Mouse (Mus musculus) adrenal gland, adult 2 months (tissue): Measurements from ENCODE around the gene Ostm1. TPM values are rescaled to one million over a fixed set of nuclear protein-coding genes. Genes with fewer than 3 reads are reported as not detected.
A peak's percentile ranks its signal among the peaks of the same experiment; 100 is the strongest.

Experiments
- DNase-seq: peaks from one replicate; pipeline ENCODE4 v3.0.0; 2021
- polyA plus RNA-seq: library from polyadenylated mRNA; depleted of rRNA; stranded (reverse); fragments of >200 nt; gene quantifications from 2 replicates; pipeline ENCODE4 v1.2.3, GENCODE M21; 2012
- total RNA-seq, 2 experiments: library from RNA; stranded (reverse); gene quantifications; 2 replicates each; pipeline ENCODE4 v1.2.3; 2021

Gene Ostm1
- total and polyA plus RNA-seq, 3 experiments: 22.9 to 34.0 (median 29.7) TPM

- no peak for DNase-seq
Observed at GRCm38 (mm10) chr10:42630596-42631355, 47.2 kb downstream of the Ostm1 start.

- DNase-seq: no peak
Observed at GRCm38 (mm10) chr10:42631754-42632452, 48.3 kb downstream of the Ostm1 start.

- peak; percentile 38 for DNase-seq
Observed at GRCm38 (mm10) chr10:42632453-42633360, 49.1 kb downstream of the Ostm1 start.

GRCm38 (mm10) chr10:42633361-42634121 lies 49.9 kb downstream of the Ostm1 start:
- no peak for DNase-seq

- no peak for DNase-seq
Observed at GRCm38 (mm10) chr10:42634122-42634720, 50.6 kb downstream of the Ostm1 start.

- DNase-seq: no peak
Observed at GRCm38 (mm10) chr10:42635046-42635445, 51.4 kb downstream of the Ostm1 start.

GRCm38 (mm10) chr10:42635566-42636359 lies 52.1 kb downstream of the Ostm1 start:
- no peak for DNase-seq

GRCm38 (mm10) chr10:42636360-42637182 lies 52.9 kb downstream of the Ostm1 start:
- no peak for DNase-seq

- DNase-seq: peak; percentile 45
Observed at GRCm38 (mm10) chr10:42637183-42637788, 53.7 kb downstream of the Ostm1 start.

GRCm38 (mm10) chr10:42639856-42640255 lies 56.2 kb downstream of the Ostm1 start:
- DNase-seq: no peak

- DNase-seq: no peak
Observed at GRCm38 (mm10) chr10:42643638-42644037, 60.0 kb downstream of the Ostm1 start.

GRCm38 (mm10) chr10:42646340-42646739 lies 62.7 kb downstream of the Ostm1 start:
- DNase-seq: no peak

- DNase-seq: no peak
Observed at GRCm38 (mm10) chr10:42661916-42662315, 78.3 kb downstream of the Ostm1 start.

- no peak for DNase-seq
Observed at GRCm38 (mm10) chr10:42669970-42670369, 86.3 kb downstream of the Ostm1 start.

- no peak for DNase-seq
Observed at GRCm38 (mm10) chr10:42672798-42673197, 89.2 kb downstream of the Ostm1 start.

GRCm38 (mm10) chr10:42675571-42675970 lies 91.9 kb downstream of the Ostm1 start:
- no peak for DNase-seq

- no peak for DNase-seq
Observed at GRCm38 (mm10) chr10:42678331-42678730, 94.7 kb downstream of the Ostm1 start.

- peak; percentile 95 for DNase-seq
Observed at GRCm38 (mm10) chr10:42678755-42679364, 95.2 kb downstream of the Ostm1 start.
